Mouse (Mus musculus): ENCODE measurements around the gene Kirrel3. TPM values are rescaled to one million over a fixed set of nuclear protein-coding genes. Genes with fewer than 3 reads are reported as not detected.

Kirrel3 gene
- polyA plus RNA-seq, 1 experiment from 2014 or later, result 5.3 TPM

- DNase-seq (ENCODE audit: low spot score) (no peak), ATAC-seq (replicated peaks; ENCODE audit: low FRiP score) (no peak)
- Histone ChIP-seq H3K9ac (ENCODE audit: low read length) (no peak overlapping the region), H3K4me1 (replicated peaks; ENCODE audit: control insufficient read depth, insufficient read depth, low read length) (0 out of 2 replicates have a peak, but pooled peaks cover 1% of the 10 kb centered on the region), H3K36me3 (ENCODE audit: control insufficient read depth, insufficient read depth, low read length) (no peaks in the 10 kb centered on the region), H3K27ac (ENCODE audit: low read depth, low read length) (no peak overlapping the region), H3K4me2 (ENCODE audit: low read depth, low read length, severe bottlenecking) (no peak overlapping the region), H3K4me3 (ENCODE audit: low read depth, low read length) (no peak overlapping the region), H3K9me3 (ENCODE audit: control insufficient read depth, low read length) (no peaks in the 10 kb centered on the region), H3K27me3 (ENCODE audit: control insufficient read depth, insufficient read depth, low read length) (no peaks in the 10 kb centered on the region)
- WGBS, result 53% methylated on average over 3 of the region's 3 CpGs
Observed at GRCm38 (mm10) chr9:34592073-34592610, 106.4 kb downstream of the Kirrel3 start.

GRCm38 (mm10) chr9:34593889-34594288, 108.2 kb downstream of the Kirrel3 start:
- no peaks in the 10 kb centered on the region for H3K36me3 ChIP-seq (ENCODE audit: control insufficient read depth, insufficient read depth, low read length)
- DNase-seq (ENCODE audit: low spot score) (no peak), ATAC-seq (replicated peaks; ENCODE audit: low FRiP score) (no peak)
- H3K27ac ChIP-seq (ENCODE audit: low read depth, low read length), result no peak overlapping the region
- no peaks in the 10 kb centered on the region for H3K9me3 ChIP-seq (ENCODE audit: control insufficient read depth, low read length)
- 85% methylated on average over 4 of the region's 4 CpGs for WGBS
- H3K27me3 ChIP-seq (ENCODE audit: control insufficient read depth, insufficient read depth, low read length), result no peaks in the 10 kb centered on the region
- no peak overlapping the region for H3K9ac ChIP-seq (ENCODE audit: low read length)
- 0 out of 2 replicates have a peak, but pooled peaks cover 1% of the 10 kb centered on the region for H3K4me1 ChIP-seq (replicated peaks; ENCODE audit: control insufficient read depth, insufficient read depth, low read length)
- H3K4me3 ChIP-seq (ENCODE audit: low read depth, low read length), result no peak overlapping the region
- no peak overlapping the region for H3K4me2 ChIP-seq (ENCODE audit: low read depth, low read length, severe bottlenecking)

GRCm38 (mm10) chr9:34600326-34600725, 114.6 kb downstream of the Kirrel3 start:
- Histone ChIP-seq H3K4me1 (replicated peaks; ENCODE audit: control insufficient read depth, insufficient read depth, low read length) (no peaks in the 10 kb centered on the region), H3K36me3 (ENCODE audit: control insufficient read depth, insufficient read depth, low read length) (no peaks in the 10 kb centered on the region), H3K9me3 (ENCODE audit: control insufficient read depth, low read length) (no peaks in the 10 kb centered on the region), H3K4me2 (ENCODE audit: low read depth, low read length, severe bottlenecking) (no peak overlapping the region), H3K27me3 (ENCODE audit: control insufficient read depth, insufficient read depth, low read length) (no peaks in the 10 kb centered on the region), H3K9ac (ENCODE audit: low read length) (no peak overlapping the region), H3K27ac (ENCODE audit: low read depth, low read length) (no peak overlapping the region), H3K4me3 (ENCODE audit: low read depth, low read length) (no peak overlapping the region)
- ATAC-seq (replicated peaks; ENCODE audit: low FRiP score) (no peak), DNase-seq (ENCODE audit: low spot score) (no peak)
- WGBS, result 67% methylated on average over 4 of the region's 4 CpGs

DNA sequence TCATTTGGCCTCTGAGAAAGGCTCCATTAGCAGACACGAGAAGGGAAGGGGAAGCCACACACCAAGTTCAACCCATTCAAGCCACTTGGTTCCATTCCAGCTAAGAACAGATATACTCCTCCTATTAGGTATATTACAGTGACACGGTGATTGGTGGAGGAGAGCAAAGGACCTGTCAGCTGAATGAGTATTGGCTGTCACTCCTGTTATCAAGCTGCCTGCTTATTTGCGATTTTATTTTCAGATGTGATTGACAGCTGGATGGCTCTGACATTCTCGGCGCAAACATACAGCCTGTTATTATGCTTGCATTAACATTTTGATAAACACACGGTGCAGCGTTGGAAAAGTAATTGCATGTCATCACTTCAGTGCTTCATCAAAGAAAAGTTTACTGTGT, 118.1 kb downstream of the Kirrel3 start:
- no peak overlapping the region for H3K4me2 ChIP-seq (ENCODE audit: low read depth, low read length, severe bottlenecking)
- no peak overlapping the region for H3K27ac ChIP-seq (ENCODE audit: low read depth, low read length)
- no peak overlapping the region for H3K4me3 ChIP-seq (ENCODE audit: low read depth, low read length)
- no peak for DNase-seq (ENCODE audit: low spot score)
- H3K9ac ChIP-seq (ENCODE audit: low read length), result no peak overlapping the region
- H3K9me3 ChIP-seq (ENCODE audit: control insufficient read depth, low read length), result no peaks in the 10 kb centered on the region
- 78% methylated on average over 7 of the region's 7 CpGs for WGBS
- ATAC-seq (replicated peaks; ENCODE audit: low FRiP score), result no peak
- no peaks in the 10 kb centered on the region for H3K36me3 ChIP-seq (ENCODE audit: control insufficient read depth, insufficient read depth, low read length)
- H3K27me3 ChIP-seq (ENCODE audit: control insufficient read depth, insufficient read depth, low read length), result no peaks in the 10 kb centered on the region
- H3K4me1 ChIP-seq (replicated peaks; ENCODE audit: control insufficient read depth, insufficient read depth, low read length), result no peaks in the 10 kb centered on the region

DNA sequence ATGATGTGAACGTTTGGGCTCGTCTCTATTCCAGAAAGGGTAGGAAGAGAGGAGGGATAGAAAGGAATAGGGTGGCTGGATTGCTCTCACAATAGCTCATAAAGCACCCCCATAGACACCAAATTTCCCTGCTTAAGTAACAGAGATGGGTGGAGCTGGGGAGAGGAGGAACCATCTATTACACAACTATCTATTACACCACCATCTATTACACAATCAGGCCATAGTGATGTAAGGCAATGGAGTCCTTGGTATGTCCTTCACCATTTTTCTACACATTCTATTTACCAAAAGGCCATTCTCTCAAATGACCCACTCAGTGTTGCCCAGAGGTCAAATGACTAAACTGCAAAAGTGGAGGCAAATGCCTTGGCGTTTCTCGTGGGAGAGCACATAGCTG, 119.2 kb downstream of the Kirrel3 start:
- 94% methylated on average over 4 of the region's 4 CpGs for WGBS
- Histone ChIP-seq H3K4me3 (ENCODE audit: low read depth, low read length) (no peak overlapping the region), H3K9me3 (ENCODE audit: control insufficient read depth, low read length) (no peaks in the 10 kb centered on the region), H3K4me1 (replicated peaks; ENCODE audit: control insufficient read depth, insufficient read depth, low read length) (no peaks in the 10 kb centered on the region), H3K27ac (ENCODE audit: low read depth, low read length) (no peak overlapping the region), H3K9ac (ENCODE audit: low read length) (no peak overlapping the region), H3K36me3 (ENCODE audit: control insufficient read depth, insufficient read depth, low read length) (no peaks in the 10 kb centered on the region), H3K4me2 (ENCODE audit: low read depth, low read length, severe bottlenecking) (no peak overlapping the region), H3K27me3 (ENCODE audit: control insufficient read depth, insufficient read depth, low read length) (no peaks in the 10 kb centered on the region)
- DNase-seq (ENCODE audit: low spot score), result no peak
- no peak for ATAC-seq (replicated peaks; ENCODE audit: low FRiP score)

- Histone ChIP-seq H3K4me3 (ENCODE audit: low read depth, low read length) (no peak overlapping the region), H3K27me3 (ENCODE audit: control insufficient read depth, insufficient read depth, low read length) (no peaks in the 10 kb centered on the region), H3K9ac (ENCODE audit: low read length) (no peak overlapping the region), H3K4me1 (replicated peaks; ENCODE audit: control insufficient read depth, insufficient read depth, low read length) (no peaks in the 10 kb centered on the region), H3K4me2 (ENCODE audit: low read depth, low read length, severe bottlenecking) (no peak overlapping the region), H3K36me3 (ENCODE audit: control insufficient read depth, insufficient read depth, low read length) (no peaks in the 10 kb centered on the region), H3K9me3 (ENCODE audit: control insufficient read depth, low read length) (no peaks in the 10 kb centered on the region), H3K27ac (ENCODE audit: low read depth, low read length) (no peak overlapping the region)
- no peak for ATAC-seq (replicated peaks; ENCODE audit: low FRiP score)
- no peak for DNase-seq (ENCODE audit: low spot score)
- WGBS, result 85% methylated on average over 8 of the region's 8 CpGs
Observed at GRCm38 (mm10) chr9:34605486-34605885, 119.8 kb downstream of the Kirrel3 start.

- ATAC-seq (replicated peaks; ENCODE audit: low FRiP score) (no peak), DNase-seq (ENCODE audit: low spot score) (no peak)
- Histone ChIP-seq H3K4me1 (replicated peaks; ENCODE audit: control insufficient read depth, insufficient read depth, low read length) (no peaks in the 10 kb centered on the region), H3K9me3 (ENCODE audit: control insufficient read depth, low read length) (no peaks in the 10 kb centered on the region), H3K9ac (ENCODE audit: low read length) (no peak overlapping the region), H3K4me3 (ENCODE audit: low read depth, low read length) (no peak overlapping the region), H3K27ac (ENCODE audit: low read depth, low read length) (no peak overlapping the region), H3K36me3 (ENCODE audit: control insufficient read depth, insufficient read depth, low read length) (no peaks in the 10 kb centered on the region), H3K27me3 (ENCODE audit: control insufficient read depth, insufficient read depth, low read length) (no peaks in the 10 kb centered on the region), H3K4me2 (ENCODE audit: low read depth, low read length, severe bottlenecking) (no peak overlapping the region)
- 80% methylated on average over 2 of the region's 2 CpGs for WGBS
Observed at GRCm38 (mm10) chr9:34607976-34608375, 122.3 kb downstream of the Kirrel3 start.

- H3K4me2 ChIP-seq (ENCODE audit: low read depth, low read length, severe bottlenecking), result no peak overlapping the region
- no peak overlapping the region for H3K9ac ChIP-seq (ENCODE audit: low read length)
- H3K4me3 ChIP-seq (ENCODE audit: low read depth, low read length), result no peak overlapping the region
- H3K4me1 ChIP-seq (replicated peaks; ENCODE audit: control insufficient read depth, insufficient read depth, low read length), result no peaks in the 10 kb centered on the region
- H3K36me3 ChIP-seq (ENCODE audit: control insufficient read depth, insufficient read depth, low read length), result no peaks in the 10 kb centered on the region
- DNase-seq (ENCODE audit: low spot score) (no peak), ATAC-seq (replicated peaks; ENCODE audit: low FRiP score) (no peak)
- WGBS, result 95% methylated on average over 6 of the region's 6 CpGs
- no peak overlapping the region for H3K27ac ChIP-seq (ENCODE audit: low read depth, low read length)
- no peaks in the 10 kb centered on the region for H3K27me3 ChIP-seq (ENCODE audit: control insufficient read depth, insufficient read depth, low read length)
- H3K9me3 ChIP-seq (ENCODE audit: control insufficient read depth, low read length), result no peaks in the 10 kb centered on the region
Observed at GRCm38 (mm10) chr9:34612886-34613769, 127.4 kb downstream of the Kirrel3 start.

- DNase-seq (ENCODE audit: low spot score) (no peak), ATAC-seq (replicated peaks; ENCODE audit: low FRiP score) (no peak)
- 73% methylated on average over 6 of the region's 6 CpGs for WGBS
- Histone ChIP-seq H3K9ac (ENCODE audit: low read length) (no peak overlapping the region), H3K9me3 (ENCODE audit: control insufficient read depth, low read length) (no peaks in the 10 kb centered on the region), H3K27ac (ENCODE audit: low read depth, low read length) (no peak overlapping the region), H3K4me1 (replicated peaks; ENCODE audit: control insufficient read depth, insufficient read depth, low read length) (no peaks in the 10 kb centered on the region), H3K36me3 (ENCODE audit: control insufficient read depth, insufficient read depth, low read length) (no peaks in the 10 kb centered on the region), H3K4me3 (ENCODE audit: low read depth, low read length) (no peak overlapping the region), H3K27me3 (ENCODE audit: control insufficient read depth, insufficient read depth, low read length) (no peaks in the 10 kb centered on the region), H3K4me2 (ENCODE audit: low read depth, low read length, severe bottlenecking) (no peak overlapping the region)
Observed at GRCm38 (mm10) chr9:34618099-34618498, 132.4 kb downstream of the Kirrel3 start.
